Mouse (Mus musculus) small intestine, adult 2 months (tissue): ENCODE measurements at regions not wholly inside any gene's neighbourhood (a gene's known extent, or its start where the extent isn't known, plus 50 kb on each side); places are given as distances from the start of the nearest gene placed in this dataset.

Experiments
- CTCF ChIP-seq: fragments of 200-500 bp; IDR thresholded peaks from 2 replicates; pipeline ENCODE4 v1.5.1; 2012; ENCODE audit warnings: low read depth, mild to moderate bottlenecking, control low read depth, inconsistent platforms, low read length, moderate library complexity, mixed read lengths; ENCODE audit not compliant: insufficient replicate concordance, insufficient read length; ENCODE audit errors: extremely low read depth
- POLR2A ChIP-seq: fragments of 200-500 bp; IDR thresholded peaks from 2 replicates; pipeline ENCODE4 v1.6.1; 2012; ENCODE audit warnings: low read depth, mild to moderate bottlenecking, control low read depth, inconsistent platforms, low read length, moderate library complexity

- no peak for TF ChIP-seq POLR2A
- no peak for TF ChIP-seq CTCF
Observed at GRCm38 (mm10) chr1:73184477-73184876, 168.8 kb upstream of the Tnp1 start.
